Mouse (Mus musculus) forebrain, postnatal 0 days (tissue): ENCODE measurements at regions not wholly inside any gene's neighbourhood (a gene's known extent, or its start where the extent isn't known, plus 50 kb on each side); places are given as distances from the start of the nearest gene placed in this dataset.
A peak's percentile ranks its signal among the peaks of the same experiment; 100 is the strongest.

Experiments used
- ATAC-seq: fragments of 200-750 bp; cut with Nextera tagmentation; 2 replicates; pipeline ENCODE4 v1.8.0; 2017; ENCODE audit warnings: mild to moderate bottlenecking, moderate library complexity
- DNase-seq: peaks from one replicate; pipeline ENCODE4 v3.0.0-alpha.2; 2015
- H3K27ac ChIP-seq: fragments of 300-500 bp; sonication (generic); 2 replicates; pipeline ENCODE4 v1.5.1; 2014; ENCODE audit warnings: low read depth, mild to moderate bottlenecking, antibody characterized with exemption, low read length, moderate library complexity, mixed read lengths
- H3K27me3 ChIP-seq: fragments of 300-500 bp; sonication (generic); 2 replicates; pipeline ENCODE4 v1.6.1; 2014; ENCODE audit warnings: mild to moderate bottlenecking, low read length, mixed read lengths; ENCODE audit not compliant: insufficient read depth
- H3K36me3 ChIP-seq: fragments of 300-500 bp; sonication (generic); 2 replicates; pipeline ENCODE4 v1.6.1; 2014; ENCODE audit warnings: mild to moderate bottlenecking, moderate library complexity; ENCODE audit not compliant: insufficient read depth
- H3K4me1 ChIP-seq: fragments of 300-500 bp; sonication (generic); 2 replicates; pipeline ENCODE4 v1.6.1; 2014; ENCODE audit warnings: antibody characterized with exemption; ENCODE audit not compliant: insufficient read depth
- H3K4me2 ChIP-seq: fragments of 300-500 bp; sonication (generic); 2 replicates; pipeline ENCODE4 v1.6.1; 2014; ENCODE audit warnings: low read depth, mild to moderate bottlenecking, moderate library complexity
- H3K4me3 ChIP-seq: fragments of 300-500 bp; sonication (generic); 2 replicates; pipeline ENCODE4 v1.5.1; 2014; ENCODE audit warnings: low read depth, low read length, mixed read lengths
- H3K9ac ChIP-seq: fragments of 300-500 bp; sonication (generic); 2 replicates; pipeline ENCODE4 v1.6.1; 2014; ENCODE audit warnings: mild to moderate bottlenecking
- H3K9me3 ChIP-seq: fragments of 300-500 bp; sonication (generic); 2 replicates; pipeline ENCODE4 v1.6.1; 2016; ENCODE audit warnings: low read length
- CTCF ChIP-seq: sonication (generic); IDR thresholded peaks from 2 replicates; pipeline ENCODE4 v1.5.1; 2016; ENCODE audit warnings: antibody characterized with exemption, control low read depth, low read depth
- WGBS: fragments of 180-500 bp; shearing (Covaris S2); extraction: QIAGEN DNeasy Blood & Tissue Kit; methylation state at CpG from one replicate; pipeline ENCODE4 v1.1.7; 2014; 5-methylcytosine and 5-hydroxymethylcytosine counted together

DNA sequence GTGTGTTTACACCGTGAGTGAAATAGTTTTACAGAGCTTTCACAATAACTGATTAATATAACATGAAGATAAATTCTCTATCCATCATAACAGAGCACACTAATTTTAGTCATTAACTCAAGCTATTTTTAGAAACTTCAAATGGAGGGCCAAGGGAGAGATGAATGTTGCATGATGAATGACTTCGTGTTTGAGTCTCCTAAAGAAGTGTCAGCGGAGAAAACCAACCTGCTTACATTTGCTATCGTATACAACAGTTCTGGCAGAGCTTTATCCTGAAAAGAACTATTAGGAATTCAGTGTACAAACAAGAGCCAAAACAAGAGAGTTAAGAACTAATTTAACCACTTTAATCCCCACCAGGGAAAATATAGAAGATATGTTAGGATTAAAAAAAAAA is 526.9 kb downstream of the Zpld1 start:
- Histone ChIP-seq H3K4me2 (no peak overlapping the region), H3K4me1 (no peaks in the 10 kb centered on the region), H3K27ac (no peak overlapping the region), H3K36me3 (no peaks in the 10 kb centered on the region), H3K27me3 (no peaks in the 10 kb centered on the region), H3K4me3 (no peak overlapping the region), H3K9me3 (no peaks in the 10 kb centered on the region), H3K9ac (no peak overlapping the region)
- ATAC-seq, result no peak
- WGBS, result 55% methylated on average over 4 of the region's 4 CpGs
- TF ChIP-seq CTCF, result no peak
- DNase-seq, result no peak

GRCm38 (mm10) chr16:54744188-54744587 is 553.6 kb downstream of the Zpld1 start:
- TF ChIP-seq CTCF, result no peak
- Histone ChIP-seq H3K4me1 (no peaks in the 10 kb centered on the region), H3K27me3 (no peaks in the 10 kb centered on the region), H3K4me2 (no peak overlapping the region), H3K36me3 (no peaks in the 10 kb centered on the region), H3K9me3 (no peaks in the 10 kb centered on the region), H3K27ac (no peak overlapping the region), H3K9ac (no peak overlapping the region), H3K4me3 (no peak overlapping the region)
- peak; percentile 82 for ATAC-seq
- DNase-seq, result peak; percentile 26
- 59% methylated on average over 1 of the region's 1 CpGs for whole genome bisulfite sequencing

DNA sequence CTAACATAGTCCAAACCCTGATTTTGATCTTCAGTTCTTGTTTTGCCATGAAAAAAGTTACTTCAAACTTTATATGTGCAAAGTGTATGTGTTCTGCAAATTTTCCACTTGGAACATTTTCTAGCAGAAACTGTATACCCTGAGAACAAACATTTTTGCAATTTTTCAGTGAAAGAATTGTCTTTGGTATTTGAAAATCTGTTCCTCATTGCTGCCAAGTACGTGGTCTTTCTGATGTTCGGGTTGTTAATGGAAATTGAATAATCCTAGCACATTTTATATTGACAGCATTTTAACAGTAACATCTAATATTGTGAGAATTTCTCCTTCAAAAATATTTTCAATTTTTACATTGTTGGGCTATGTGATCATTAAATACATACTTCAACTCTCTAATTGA is 564.3 kb downstream of the Zpld1 start:
- WGBS, result 54% methylated on average over 2 of the region's 2 CpGs
- TF ChIP-seq CTCF, result no peak

GRCm38 (mm10) chr16:54707880-54708279 is 589.9 kb downstream of the Zpld1 start:
- no peaks in the 10 kb centered on the region for H3K36me3 ChIP-seq
- ATAC-seq, result no peak
- H3K4me3 ChIP-seq, result no peak overlapping the region
- no peak overlapping the region for H3K9ac ChIP-seq
- TF ChIP-seq CTCF, result no peak
- no peak overlapping the region for H3K4me2 ChIP-seq
- no peak overlapping the region for H3K27ac ChIP-seq
- no peaks in the 10 kb centered on the region for H3K4me1 ChIP-seq
- no peaks in the 10 kb centered on the region for H3K9me3 ChIP-seq
- no peak for DNase-seq
- no peaks in the 10 kb centered on the region for H3K27me3 ChIP-seq
- 80% methylated on average over 3 of the region's 3 CpGs for WGBS

More for the DNA sequence above, 564.3 kb downstream of the Zpld1 start:
- ATAC-seq (no peak), DNase-seq (no peak)
- Histone ChIP-seq H3K27ac (no peak overlapping the region), H3K4me1 (no peaks in the 10 kb centered on the region), H3K4me3 (no peak overlapping the region), H3K36me3 (no peaks in the 10 kb centered on the region), H3K27me3 (no peaks in the 10 kb centered on the region), H3K9ac (no peak overlapping the region), H3K4me2 (no peak overlapping the region), H3K9me3 (no peaks in the 10 kb centered on the region)

DNA sequence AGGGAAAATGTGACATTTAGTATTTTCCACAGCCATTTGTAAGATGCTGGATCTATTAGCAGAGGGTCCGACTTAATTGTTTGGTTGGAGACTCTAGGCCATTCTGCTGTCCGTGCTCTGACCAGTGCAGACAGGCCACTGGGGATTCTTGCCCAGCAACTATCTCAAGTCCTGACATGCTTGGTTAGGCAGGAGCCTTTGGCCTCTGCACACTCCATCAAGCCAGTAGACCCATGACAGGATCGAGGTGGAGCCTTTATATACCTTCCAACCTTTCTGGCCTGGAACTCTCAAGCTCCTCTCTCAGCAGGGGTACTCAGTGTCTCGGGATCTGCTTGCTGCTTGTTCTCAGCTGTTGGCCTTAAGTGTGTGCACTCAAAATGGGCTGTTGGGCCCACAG is 615.0 kb downstream of the Zpld1 start:
- DNase-seq, result no peak
- H3K4me2 ChIP-seq, result no peak overlapping the region
- H3K27ac ChIP-seq, result no peak overlapping the region
- 45% methylated on average over 4 of the region's 4 CpGs for WGBS
- no peaks in the 10 kb centered on the region for H3K27me3 ChIP-seq
- no peaks in the 10 kb centered on the region for H3K4me1 ChIP-seq
- TF ChIP-seq CTCF, result no peak
- no peak overlapping the region for H3K4me3 ChIP-seq
- ATAC-seq, result no peak
- no peaks in the 10 kb centered on the region for H3K36me3 ChIP-seq
- H3K9me3 ChIP-seq, result no peaks in the 10 kb centered on the region
- H3K9ac ChIP-seq, result no peak overlapping the region

DNA sequence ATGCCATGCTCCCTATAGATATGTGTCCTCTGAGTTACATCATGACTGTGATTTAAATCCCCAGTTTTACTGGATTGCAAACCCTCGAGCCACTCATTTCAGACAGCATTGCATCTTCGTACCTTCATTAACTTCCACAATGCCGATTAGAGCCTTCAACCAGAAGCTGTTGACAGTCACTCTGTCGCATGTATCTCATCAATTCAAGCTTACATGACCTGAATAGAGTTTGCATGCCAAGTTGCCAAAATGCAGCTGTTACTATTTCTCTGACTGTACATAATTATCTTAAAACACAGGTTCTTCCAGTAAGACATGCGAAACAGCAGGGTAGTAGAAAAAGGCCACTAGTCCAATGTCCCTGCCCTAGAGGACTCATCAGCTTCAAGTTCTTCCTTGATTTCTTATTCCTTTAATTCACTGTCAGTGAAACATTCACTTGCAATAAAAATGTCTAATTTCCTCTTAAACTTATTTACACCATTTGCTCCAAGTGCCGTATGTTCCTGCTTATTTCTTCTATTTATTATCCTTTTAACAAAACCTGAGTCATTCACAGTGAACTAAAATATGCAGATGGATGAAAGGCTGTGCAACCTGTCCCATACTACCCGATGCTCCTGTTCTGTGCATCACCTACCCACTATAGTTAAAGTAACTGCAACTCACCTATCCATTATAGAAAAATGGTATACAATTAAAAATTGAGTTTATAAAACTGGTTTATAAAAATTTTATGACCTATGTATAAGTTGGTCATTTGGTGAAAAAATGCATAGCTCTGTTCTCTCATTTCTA is 648.9 kb downstream of the Zpld1 start:
- no peaks in the 10 kb centered on the region for H3K4me1 ChIP-seq
- no peak for TF ChIP-seq CTCF
- ATAC-seq (peak; percentile 25; the same call in 1 of the 2 replicates), DNase-seq (peak; percentile 6)
- H3K4me3 ChIP-seq, result no peak overlapping the region
- H3K36me3 ChIP-seq, result no peaks in the 10 kb centered on the region
- WGBS, result 32% methylated on average over 7 of the region's 7 CpGs
- no peak overlapping the region for H3K4me2 ChIP-seq
- H3K27ac ChIP-seq, result no peak overlapping the region
- no peak overlapping the region for H3K9ac ChIP-seq
- H3K27me3 ChIP-seq, result no peaks in the 10 kb centered on the region
- no peaks in the 10 kb centered on the region for H3K9me3 ChIP-seq

GRCm38 (mm10) chr16:54647821-54648220 is 650.0 kb downstream of the Zpld1 start:
- Histone ChIP-seq H3K27me3 (no peaks in the 10 kb centered on the region), H3K27ac (no peak overlapping the region), H3K36me3 (no peaks in the 10 kb centered on the region), H3K4me1 (no peaks in the 10 kb centered on the region), H3K9me3 (no peaks in the 10 kb centered on the region), H3K4me2 (no peak overlapping the region), H3K4me3 (no peak overlapping the region), H3K9ac (no peak overlapping the region)
- WGBS, result 46% methylated on average over 2 of the region's 2 CpGs
- DNase-seq (no peak), ATAC-seq (no peak)
- no peak for TF ChIP-seq CTCF
